Mouse (Mus musculus) CH12.LX (cell line): ENCODE measurements around the gene Adarb1.

Experiments
- CHD1 ChIP-seq: IDR thresholded peaks from 2 replicates; pipeline ENCODE4 v1.6.1; 2012; ENCODE audit warnings: low read depth, low read length, improper control_type of control experiment, inconsistent platforms
- CTCF ChIP-seq, 2 experiments: IDR thresholded peaks in 1 of 2; conservative IDR thresholded peaks in 1 of 2; 2 replicates each; pipeline ENCODE4 v1.5.1; 2011 to 2012; ENCODE audit warnings: low read depth in 2 of 2, low read length in 2 of 2, improper control_type of control experiment in 1 of 2, inconsistent platforms in 1 of 2, mild to moderate bottlenecking in 1 of 2, moderate library complexity in 1 of 2
- ELF1 ChIP-seq: IDR thresholded peaks from 2 replicates; pipeline ENCODE4 v1.6.1; 2014; ENCODE audit warnings: low read depth, mild to moderate bottlenecking, inconsistent platforms, low read length, improper control_type of control experiment
- EP300 ChIP-seq: IDR thresholded peaks from 2 replicates; pipeline ENCODE4 v1.6.1; 2011; ENCODE audit warnings: low read length, improper control_type of control experiment
- IRF4 ChIP-seq: IDR thresholded peaks from 2 replicates; pipeline ENCODE4 v1.6.1; 2014; ENCODE audit warnings: low read depth, mild to moderate bottlenecking, inconsistent platforms, low read length, improper control_type of control experiment
- JUND ChIP-seq: conservative IDR thresholded peaks from 2 replicates; pipeline ENCODE4 v1.6.1; 2011; ENCODE audit warnings: low read depth, low read length, improper control_type of control experiment
- MAX ChIP-seq: IDR thresholded peaks from 2 replicates; pipeline ENCODE4 v1.6.1; 2011; ENCODE audit warnings: low read length, improper control_type of control experiment
- PAX5 ChIP-seq: IDR thresholded peaks from 2 replicates; pipeline ENCODE4 v1.6.1; 2012; ENCODE audit warnings: low read length, inconsistent platforms, mixed read lengths
- POLR2A ChIP-seq: IDR thresholded peaks from 2 replicates; pipeline ENCODE4 v1.6.1; 2011; ENCODE audit warnings: low read depth, mild to moderate bottlenecking, improper control_type of control experiment, low read length
- UBTF ChIP-seq: IDR thresholded peaks from 2 replicates; pipeline ENCODE4 v1.6.1; 2012; ENCODE audit warnings: low read depth, mild to moderate bottlenecking, inconsistent platforms, low read length, improper control_type of control experiment, moderate library complexity
- USF1 ChIP-seq: IDR thresholded peaks from 2 replicates; pipeline ENCODE4 v1.6.1; 2014; ENCODE audit warnings: low read depth, mild to moderate bottlenecking, inconsistent platforms, low read length, improper control_type of control experiment
- ZKSCAN1 ChIP-seq: IDR thresholded peaks from 2 replicates; pipeline ENCODE4 v1.6.1; 2012; ENCODE audit warnings: low read depth, inconsistent platforms, low read length, improper control_type of control experiment, borderline replicate concordance

DNA sequence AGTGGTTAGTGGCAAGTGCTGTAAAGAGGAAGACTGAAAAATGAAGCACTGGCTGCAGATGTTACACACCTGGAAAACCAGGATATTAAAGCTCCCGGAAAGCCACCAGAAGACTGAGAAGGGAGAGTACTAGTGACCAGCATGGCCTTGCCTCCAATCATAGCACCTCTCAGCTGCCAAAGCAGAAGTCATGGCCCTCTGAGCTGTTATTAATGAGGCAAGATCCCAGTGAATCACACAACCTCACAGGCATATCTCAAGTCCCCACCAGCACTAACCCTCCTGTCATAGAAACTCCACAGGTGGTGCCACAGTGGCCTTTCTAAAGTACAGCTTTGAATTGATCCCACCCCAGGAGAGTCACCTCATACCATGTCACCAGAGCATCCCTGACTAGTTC, 22.1 kb downstream of the Adarb1 start:
- no peak for TF ChIP-seq IRF4
- TF ChIP-seq POLR2A, result no peak
- TF ChIP-seq ZKSCAN1, result no peak
- no peak for TF ChIP-seq CHD1
- no peak for TF ChIP-seq CTCF (conservative IDR thresholded peaks at IDR 0.05 in 1 of 2, IDR thresholded peaks at IDR 0.05 in 1 of 2; ENCODE audit: low read depth in 2 of 2, low read length in 2 of 2)
- no peak for TF ChIP-seq ELF1
- no peak for TF ChIP-seq PAX5
- no peak for TF ChIP-seq UBTF
- no peak for TF ChIP-seq MAX
- TF ChIP-seq EP300, result no peak
- no peak for TF ChIP-seq USF1
- no peak for TF ChIP-seq JUND
